Mouse (Mus musculus): ENCODE results near the gene Mrps27.

DNA sequence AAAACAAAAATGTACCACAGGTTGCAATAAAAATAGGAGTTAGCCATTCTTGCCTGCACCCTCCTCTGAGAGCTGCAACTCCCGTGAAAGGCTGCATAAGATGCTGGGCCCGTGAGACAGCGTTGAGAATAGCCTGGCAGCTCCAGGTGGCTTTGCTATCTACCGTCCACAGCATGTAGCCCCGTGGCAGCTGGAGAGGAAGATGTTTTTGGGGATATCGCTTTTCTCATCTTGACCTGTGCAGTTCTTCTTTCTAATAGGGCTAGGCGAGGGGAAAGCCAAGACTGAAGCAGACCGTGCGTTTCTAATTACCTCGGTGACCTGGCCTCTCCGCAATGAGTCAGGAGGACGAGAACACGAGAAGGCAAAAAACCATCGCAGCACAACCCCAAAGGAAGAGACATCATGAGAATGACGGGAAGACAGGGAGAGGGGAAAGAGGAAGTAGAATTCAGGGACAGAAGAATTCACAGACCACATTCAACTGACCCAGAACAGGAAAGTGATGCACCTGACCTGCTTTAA lies 29.9 kb upstream of the Mrps27 start:
- TF ChIP-seq CTCF (conservative IDR thresholded peaks at IDR 0.05 in 1 of 2, IDR thresholded peaks at IDR 0.05 in 1 of 2; ENCODE audit: low read depth in 2 of 2, low read length in 2 of 2), result no peak
- TF ChIP-seq MAZ (IDR thresholded peaks at IDR 0.05; ENCODE audit: low read depth, low read length), result no peak
- no peak for TF ChIP-seq POLR2A (IDR thresholded peaks at IDR 0.05; ENCODE audit: low read depth, low read length)
- no peak for TF ChIP-seq GABPA (IDR thresholded peaks at IDR 0.05; ENCODE audit: insufficient replicate concordance, low read depth, low read length)
- TF ChIP-seq CHD1 (IDR thresholded peaks at IDR 0.05; ENCODE audit: low read depth, low read length), result no peak
- no peak for TF ChIP-seq HCFC1 (IDR thresholded peaks at IDR 0.05; ENCODE audit: low read depth, low read length)
- no peak for TF ChIP-seq ELF1 (IDR thresholded peaks at IDR 0.05; ENCODE audit: low read depth, low read length)
- TF ChIP-seq MXI1 (IDR thresholded peaks at IDR 0.05; ENCODE audit: low read depth, low read length), result no peak
- no peak for TF ChIP-seq KAT2A (IDR thresholded peaks at IDR 0.05; ENCODE audit: insufficient replicate concordance, low read length)
- no peak for TF ChIP-seq MYC (IDR thresholded peaks at IDR 0.05; ENCODE audit: low read depth, low read length)
